Mouse (Mus musculus): Measurements from ENCODE around the gene Tmem50b. TPM values are rescaled to one million over a fixed set of nuclear protein-coding genes. Genes with fewer than 3 reads are reported as not detected.

Gene Tmem50b
- polyA plus RNA-seq, 1 experiment from 2014 or later = 45.9 TPM

GRCm38 (mm10) chr16:91548996-91549395 is 48.6 kb downstream of the Tmem50b start:
- H3K9ac ChIP-seq = peak overlapping the region; percentile 98

GRCm38 (mm10) chr16:91548586-91548985 is 49.0 kb downstream of the Tmem50b start:
- 21% methylated on average over 5 of the region's 5 CpGs for WGBS
- Histone ChIP-seq H3K36me3 (peaks cover 10% of the 10 kb centered on the region), H3K4me1 (peaks cover 76% of the 10 kb centered on the region), H3K27ac (replicated peaks) (peak overlapping the region; percentile 91), H3K27me3 (replicated peaks) (no peaks in the 10 kb centered on the region), H3K4me2 (peak overlapping the region; percentile 87), H3K4me3 (peak overlapping the region; percentile 88), H3K9me3 (no peaks in the 10 kb centered on the region), H3K9ac (peak overlapping the region; percentile 98)
- ATAC-seq (ENCODE audit: extremely low read depth, insufficient number of reproducible peaks, low FRiP score, low TSS enrichment) = no peak

More at GRCm38 (mm10) chr16:91548996-91549395, 48.6 kb downstream of the Tmem50b start:
- H3K27ac ChIP-seq (replicated peaks) = peak overlapping the region; percentile 91
- no peak for ATAC-seq (ENCODE audit: extremely low read depth, insufficient number of reproducible peaks, low FRiP score, low TSS enrichment)
- peak overlapping the region; percentile 88 for H3K4me3 ChIP-seq
- peak overlapping the region; percentile 87 for H3K4me2 ChIP-seq
- H3K9me3 ChIP-seq = no peaks in the 10 kb centered on the region
- peaks cover 80% of the 10 kb centered on the region for H3K4me1 ChIP-seq
- H3K27me3 ChIP-seq (replicated peaks) = no peaks in the 10 kb centered on the region
- peaks cover 10% of the 10 kb centered on the region for H3K36me3 ChIP-seq
- WGBS = 57% methylated on average over 2 of the region's 2 CpGs

GRCm38 (mm10) chr16:91547974-91548373 is 49.6 kb downstream of the Tmem50b start:
- no peak for ATAC-seq (ENCODE audit: extremely low read depth, insufficient number of reproducible peaks, low FRiP score, low TSS enrichment)
- Histone ChIP-seq H3K9me3 (no peaks in the 10 kb centered on the region), H3K27ac (replicated peaks) (peak overlapping the region; percentile 91), H3K4me2 (peak overlapping the region; percentile 87), H3K9ac (peak overlapping the region; percentile 98), H3K36me3 (peaks cover 9% of the 10 kb centered on the region), H3K27me3 (replicated peaks) (no peaks in the 10 kb centered on the region), H3K4me1 (peaks cover 70% of the 10 kb centered on the region), H3K4me3 (peak overlapping the region; percentile 88)
- 27% methylated on average over 5 of the region's 5 CpGs for WGBS

GRCm38 (mm10) chr16:91546836-91547741 is 50.5 kb downstream of the Tmem50b start, which contains the start of gene Ifngr2:
Ifngr2 (plus strand) TSS chr16:91547072.
- WGBS = under 1% methylated on average over 74 of the region's 74 CpGs
- Histone ChIP-seq H3K9ac (peak within 1 kb of the TSS; percentile 98), H3K27ac (replicated peaks) (peak within 1 kb of the TSS; percentile 91), H3K9me3 (no peaks in the 10 kb centered on the region), H3K4me1 (peaks cover 61% of the 10 kb centered on the region), H3K4me3 (peak within 1 kb of the TSS; percentile 88), H3K36me3 (peaks cover 2% of the 10 kb centered on the region; the same call in 1 of the 2 replicates), H3K27me3 (replicated peaks) (no peaks in the 10 kb centered on the region), H3K4me2 (peak within 1 kb of the TSS; percentile 87)
- peak; percentile 86 for ATAC-seq (ENCODE audit: extremely low read depth, insufficient number of reproducible peaks, low FRiP score, low TSS enrichment)

- WGBS = 11% methylated on average over 14 of the region's 14 CpGs
- Histone ChIP-seq H3K27ac (replicated peaks) (peak overlapping the region; percentile 91), H3K4me3 (peak overlapping the region; percentile 88), H3K27me3 (replicated peaks) (no peaks in the 10 kb centered on the region), H3K4me2 (peak overlapping the region; percentile 87), H3K4me1 (peaks cover 61% of the 10 kb centered on the region), H3K9ac (peak overlapping the region; percentile 98), H3K9me3 (no peaks in the 10 kb centered on the region), H3K36me3 (no peaks in the 10 kb centered on the region)
- ATAC-seq (ENCODE audit: extremely low read depth, insufficient number of reproducible peaks, low FRiP score, low TSS enrichment) = 0 out of 2 replicates have a peak, but pooled peaks have one; percentile 2
Observed at GRCm38 (mm10) chr16:91546391-91546835, 51.2 kb downstream of the Tmem50b start.

- no peak for ATAC-seq (ENCODE audit: extremely low read depth, insufficient number of reproducible peaks, low FRiP score, low TSS enrichment)
- Histone ChIP-seq H3K4me2 (peak overlapping the region; percentile 87), H3K27ac (replicated peaks) (peak overlapping the region; percentile 91), H3K9ac (no peak overlapping the region), H3K4me1 (peaks cover 58% of the 10 kb centered on the region), H3K9me3 (no peaks in the 10 kb centered on the region), H3K36me3 (no peaks in the 10 kb centered on the region), H3K27me3 (replicated peaks) (no peaks in the 10 kb centered on the region), H3K4me3 (0 out of 2 replicates have a peak overlapping the region, but pooled peaks have one; percentile 88)
- 42% methylated on average over 10 of the region's 10 CpGs for WGBS
Observed at GRCm38 (mm10) chr16:91545597-91546281, 51.9 kb downstream of the Tmem50b start.

- H3K4me3 ChIP-seq = no peak overlapping the region
- H3K9me3 ChIP-seq = no peaks in the 10 kb centered on the region
- H3K4me1 ChIP-seq = peaks cover 48% of the 10 kb centered on the region
- no peak overlapping the region for H3K9ac ChIP-seq
- H3K4me2 ChIP-seq = no peak overlapping the region
- 98% methylated on average over 1 of the region's 1 CpGs for WGBS
- H3K36me3 ChIP-seq = no peaks in the 10 kb centered on the region
- no peak overlapping the region for H3K27ac ChIP-seq (replicated peaks)
- no peaks in the 10 kb centered on the region for H3K27me3 ChIP-seq (replicated peaks)
- no peak for ATAC-seq (ENCODE audit: extremely low read depth, insufficient number of reproducible peaks, low FRiP score, low TSS enrichment)
Observed at GRCm38 (mm10) chr16:91543619-91544018, 54.0 kb downstream of the Tmem50b start.

GRCm38 (mm10) chr16:91541573-91542081 is 56.0 kb downstream of the Tmem50b start:
- Histone ChIP-seq H3K4me1 (peaks cover 51% of the 10 kb centered on the region), H3K9me3 (no peaks in the 10 kb centered on the region), H3K9ac (peak overlapping the region; percentile 47; the same call in 1 of the 2 replicates), H3K4me2 (peak overlapping the region; percentile 49), H3K36me3 (no peaks in the 10 kb centered on the region), H3K27ac (replicated peaks) (peak overlapping the region; percentile 45; the same call in 1 of the 2 replicates), H3K27me3 (replicated peaks) (no peaks in the 10 kb centered on the region), H3K4me3 (no peak overlapping the region)
- WGBS = 33% methylated on average over 10 of the region's 10 CpGs
- no peak for ATAC-seq (ENCODE audit: extremely low read depth, insufficient number of reproducible peaks, low FRiP score, low TSS enrichment)

GRCm38 (mm10) chr16:91538513-91538912 is 59.1 kb downstream of the Tmem50b start:
- peaks cover 49% of the 10 kb centered on the region for H3K4me1 ChIP-seq
- H3K9ac ChIP-seq = no peak overlapping the region; the same call in 1 of the 2 replicates
- peak overlapping the region; percentile 74 for H3K27ac ChIP-seq (replicated peaks)
- no peak overlapping the region for H3K4me3 ChIP-seq
- peaks cover 6% of the 10 kb centered on the region; the same call in 1 of the 2 replicates for H3K27me3 ChIP-seq (replicated peaks)
- H3K4me2 ChIP-seq = no peak overlapping the region
- no peaks in the 10 kb centered on the region for H3K36me3 ChIP-seq
- no peaks in the 10 kb centered on the region for H3K9me3 ChIP-seq
- 57% methylated on average over 9 of the region's 9 CpGs for WGBS
- ATAC-seq (ENCODE audit: extremely low read depth, insufficient number of reproducible peaks, low FRiP score, low TSS enrichment) = no peak

GRCm38 (mm10) chr16:91538051-91538450 is 59.5 kb downstream of the Tmem50b start:
- no peak overlapping the region for H3K4me3 ChIP-seq
- no peak overlapping the region; the same call in 1 of the 2 replicates for H3K9ac ChIP-seq
- 23% methylated on average over 6 of the region's 6 CpGs for WGBS
- H3K36me3 ChIP-seq = no peaks in the 10 kb centered on the region
- H3K4me2 ChIP-seq = no peak overlapping the region
- peaks cover 6% of the 10 kb centered on the region; the same call in 1 of the 2 replicates for H3K27me3 ChIP-seq (replicated peaks)
- peaks cover 53% of the 10 kb centered on the region for H3K4me1 ChIP-seq
- no peak for ATAC-seq (ENCODE audit: extremely low read depth, insufficient number of reproducible peaks, low FRiP score, low TSS enrichment)
- H3K27ac ChIP-seq (replicated peaks) = peak overlapping the region; percentile 74
- H3K9me3 ChIP-seq = no peaks in the 10 kb centered on the region

GRCm38 (mm10) chr16:91537065-91537464 is 60.5 kb downstream of the Tmem50b start:
- Histone ChIP-seq H3K27ac (replicated peaks) (0 out of 2 replicates have a peak overlapping the region, but pooled peaks have one; percentile 74), H3K4me3 (no peak overlapping the region), H3K27me3 (replicated peaks) (peaks cover 6% of the 10 kb centered on the region; the same call in 1 of the 2 replicates), H3K4me1 (peaks cover 63% of the 10 kb centered on the region), H3K9me3 (no peaks in the 10 kb centered on the region), H3K4me2 (no peak overlapping the region), H3K9ac (no peak overlapping the region), H3K36me3 (no peaks in the 10 kb centered on the region)
- WGBS = 43% methylated on average over 3 of the region's 3 CpGs
- no peak for ATAC-seq (ENCODE audit: extremely low read depth, insufficient number of reproducible peaks, low FRiP score, low TSS enrichment)
